ENCODE assay signal across 18 mouse cellular contexts in the genomic region with DNA sequence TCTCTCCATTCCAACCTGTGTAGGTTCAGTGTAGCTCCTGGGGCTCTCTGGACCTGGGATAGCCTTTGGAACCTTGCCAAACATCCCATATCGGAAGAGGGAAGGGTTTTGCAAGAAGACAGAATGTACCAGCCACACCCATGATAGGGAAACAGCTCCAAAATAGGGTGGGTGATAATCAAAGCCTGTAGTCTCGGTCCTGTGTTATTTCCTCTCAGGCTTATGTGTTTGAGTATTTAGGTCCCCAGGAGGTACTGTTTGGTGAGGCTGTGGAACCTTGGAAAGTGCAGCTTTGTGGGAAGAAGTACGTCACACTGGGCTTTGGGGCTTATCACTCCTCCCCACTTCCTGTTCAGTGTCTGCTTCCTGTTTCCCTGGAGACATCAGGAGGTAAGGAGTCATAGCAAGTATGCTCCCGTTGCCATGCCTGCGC. TPM values are rescaled to one million over a fixed set of nuclear protein-coding genes. Genes with fewer than 3 reads are reported as not detected.
DNase-seq lines count a peak whose midpoint lies in the region; ATAC-seq and TF ChIP-seq lines count a peak whose summit lies in the region.
"Had no signal": no experiment of that assay in that cellular context is flagged by ENCODE, and none has a peak within 500 bp of the region (broad histone marks: within the 10 kb centered on the region; RNA-seq: fewer than 3 reads in every experiment).

No protein-coding gene starts in this region.

- no peaks in the 10 kb centered on the region for H3K36me3 ChIP-seq in lung, postnatal 0 days (ENCODE audit: insufficient read depth, low read length)
- H3K36me3 ChIP-seq: embryonic facial prominence, embryonic 13.5 days; hindbrain, embryonic 15.5 days; liver, embryonic 15.5 days had no signal

- ATAC-seq in lung, postnatal 0 days: peak; percentile 62
- peak; percentile 80 to 85 for ATAC-seq in hematopoietic stem cell, adult 5-6 weeks (replicated peaks in 1 of 2; ENCODE audit: insufficient read depth in 1 of 2, low FRiP score in 2 of 2, low TSS enrichment in 1 of 2, low read depth in 1 of 2, poor library complexity in 2 of 2, severe bottlenecking in 2 of 2)

- intact Hi-C loops in gastrocnemius, adult 2 months (cut with DNase I): no loop called here

- H3K4me3 ChIP-seq in gastrocnemius, adult 2 months: no peak overlapping the region
- H3K4me3 ChIP-seq in lung, postnatal 0 days (ENCODE audit: low read depth, low read length): no peak overlapping the region
- H3K4me3 ChIP-seq: embryonic facial prominence, embryonic 13.5 days; hindbrain, embryonic 15.5 days; liver, embryonic 15.5 days; neural tube, embryonic 13.5 days had no signal

- H3K27me3 ChIP-seq in lung, postnatal 0 days (replicated peaks; ENCODE audit: insufficient read depth, low read length): no peaks in the 10 kb centered on the region
- H3K27me3 ChIP-seq: embryonic facial prominence, embryonic 13.5 days; hindbrain, embryonic 15.5 days; liver, embryonic 15.5 days; neural tube, embryonic 13.5 days had no signal

- WGBS in lung, postnatal 0 days: 33% methylated on average over 5 of the region's 5 CpGs

- peak; percentile 97 for TF ChIP-seq EP300 in lung, postnatal 0 days (IDR thresholded peaks at IDR 0.05)

- H3K27ac ChIP-seq in gastrocnemius, adult 2 months: peak overlapping the region; percentile 13; the same call in 1 of the 2 replicates
- peak overlapping the region; percentile 26; the same call in 1 of the 2 replicates for H3K27ac ChIP-seq in lung, postnatal 0 days (ENCODE audit: low read length)
- H3K27ac ChIP-seq: embryonic facial prominence, embryonic 13.5 days; hindbrain, embryonic 15.5 days; liver, embryonic 15.5 days; neural tube, embryonic 13.5 days had no signal

- H3K9me3 ChIP-seq in lung, postnatal 0 days (ENCODE audit: low read length): no peaks in the 10 kb centered on the region
- H3K9me3 ChIP-seq: embryonic facial prominence, embryonic 13.5 days; hindbrain, embryonic 15.5 days; liver, embryonic 15.5 days; neural tube, embryonic 13.5 days had no signal

- no peak overlapping the region for H3K9ac ChIP-seq in lung, postnatal 0 days (replicated peaks; ENCODE audit: low read depth)
- H3K9ac ChIP-seq: embryonic facial prominence, embryonic 13.5 days; hindbrain, embryonic 15.5 days; liver, embryonic 15.5 days; neural tube, embryonic 13.5 days had no signal

- H3K4me1 ChIP-seq in lung, postnatal 0 days (ENCODE audit: insufficient read depth, low read depth, low read length): peaks cover 9% of the 10 kb centered on the region; the same call in 1 of the 2 replicates

- DNase-seq in gastrocnemius, adult 2 months: peak; percentile 33
- DNase-seq in gastrocnemius, postnatal 25 days: no peak
- DNase-seq in lung, postnatal 0 days (ENCODE audit: low spot score): peak; percentile 61
- no peak for DNase-seq in lung, postnatal 14 days
- DNase-seq in skeletal muscle tissue, adult 2 months (ENCODE audit: low read depth, low spot score): peak; percentile 58
- no peak for DNase-seq in right cerebral cortex, postnatal 14 days
- DNase-seq in left cerebral cortex, adult 9 months (ENCODE audit: low spot score in 2 of 2): no peak
- DNase-seq: B cell, adult 2 months; cerebellum, postnatal 14 days; kidney, adult 9 months; midbrain, embryonic 14.5 days; retina, postnatal 1 day; thymus, postnatal 25 days had no signal

- H3K4me2 ChIP-seq in lung, postnatal 0 days (replicated peaks; ENCODE audit: low read depth, low read length): no peak overlapping the region
- H3K4me2 ChIP-seq: embryonic facial prominence, embryonic 13.5 days; hindbrain, embryonic 15.5 days; liver, embryonic 15.5 days; neural tube, embryonic 13.5 days had no signal

- TF ChIP-seq CTCF in gastrocnemius, adult 2 months (IDR thresholded peaks at IDR 0.05): no peak
- no peak for TF ChIP-seq CTCF in lung, postnatal 0 days (IDR thresholded peaks at IDR 0.05)

RNA-seq across cellular contexts. Expression of gene Dapk1, which starts 42.7 kb away (rescaled TPM):
- 1 to 10 TPM; 5.4 to 5.8 TPM for total RNA-seq in gastrocnemius, adult 2 months (2021)
- 1 to 10 TPM; 8.0 to 8.2 TPM for total RNA-seq in gastrocnemius, postnatal 25 days (2021)
- polyA plus RNA-seq in lung, postnatal 0 days (2015; fragmentation: Nextera tagmentation; extraction: Ambion mirVana): 44.0 and 48.7 TPM in 2 replicates
- total RNA-seq in hematopoietic stem cell, adult 5-6 weeks (2017): 7.6 and 12.0 TPM in 2 replicates

Comparison
In these comparisons a context has a peak if more than half of its experiments do, and no peak if none do; other contexts are left out.
1. DNase-seq: peak in gastrocnemius, adult 2 months (single experiment), lung, postnatal 0 days (single experiment) and skeletal muscle tissue, adult 2 months (single experiment); none in gastrocnemius, postnatal 25 days (single experiment), lung, postnatal 14 days (single experiment), right cerebral cortex, postnatal 14 days (single experiment) and left cerebral cortex, adult 9 months (0 of 2).